Mouse (Mus musculus) layer of hippocampus, adult 8-10 months (tissue): ENCODE measurements around the gene Plxna4. TPM values are rescaled to one million over a fixed set of nuclear protein-coding genes. Genes with fewer than 3 reads are reported as not detected.

Experiments
- DNase-seq, 2 experiments: peaks; one replicate each; pipeline ENCODE4 v3.0.0; 2022; ENCODE audit warnings: low spot score in 2 of 2
- total RNA-seq, 4 experiments: library from RNA; stranded (reverse); gene quantifications; 2 replicates each; pipeline ENCODE4 v1.2.4; 2022

The Plxna4 gene
- total RNA-seq, 4 experiments from 2014 or later, result 93.0 to 116 (median 107) TPM

- peak; percentile 32 to 38 for DNase-seq
Observed at GRCm38 (mm10) chr6:32479193-32479758, 108.7 kb downstream of the Plxna4 start.

- no peak for DNase-seq
Observed at GRCm38 (mm10) chr6:32475958-32476357, 112.0 kb downstream of the Plxna4 start.

- no peak for DNase-seq
Observed at GRCm38 (mm10) chr6:32472062-32472461, 115.9 kb downstream of the Plxna4 start.

DNA sequence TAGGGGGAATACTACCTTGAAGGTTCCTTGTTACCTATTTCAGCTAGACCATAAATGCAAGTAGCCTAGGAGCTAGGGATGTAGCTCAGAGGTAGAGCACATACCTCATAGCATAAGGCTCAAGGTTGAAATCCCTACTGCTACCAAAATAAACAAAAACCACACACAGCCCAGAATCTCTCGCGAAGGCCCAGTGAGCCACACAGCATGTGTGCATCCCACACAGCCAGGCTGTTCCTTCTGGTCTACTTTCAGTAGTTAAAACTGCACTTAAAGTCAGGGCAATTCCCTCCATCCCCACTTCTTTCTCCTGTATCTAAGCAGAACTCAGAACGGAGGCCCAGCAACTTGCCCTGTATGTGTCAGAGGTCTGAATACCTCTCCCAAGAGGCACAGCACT is 116.4 kb downstream of the Plxna4 start:
- DNase-seq, result peak in 1 of 2 experiments; percentile 58

- DNase-seq, result no peak
Observed at GRCm38 (mm10) chr6:32469196-32469595, 118.8 kb downstream of the Plxna4 start.

GRCm38 (mm10) chr6:32465129-32465528 is 122.9 kb downstream of the Plxna4 start:
- DNase-seq, result no peak

GRCm38 (mm10) chr6:32464637-32465036 is 123.4 kb downstream of the Plxna4 start:
- no peak for DNase-seq

DNA sequence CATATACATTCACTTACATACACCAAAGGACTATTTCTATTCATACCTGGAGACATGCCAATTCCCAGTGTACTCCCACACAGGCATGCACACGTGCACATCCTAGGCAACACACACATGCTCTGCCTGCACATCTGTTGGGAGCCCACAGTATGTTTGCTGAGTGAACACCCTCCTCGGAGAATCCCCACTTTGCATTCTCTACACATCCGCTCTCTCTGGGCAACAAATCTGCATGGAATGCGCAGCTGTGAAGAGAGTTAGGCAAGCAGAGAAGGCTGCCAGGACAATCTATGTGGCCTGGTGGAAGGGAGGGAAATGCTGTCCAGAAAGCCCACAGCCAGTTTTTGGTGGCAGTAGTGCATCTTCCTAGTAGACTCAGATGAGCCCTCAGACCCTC is 123.9 kb downstream of the Plxna4 start:
- peak in 1 of 2 experiments; percentile 33 for DNase-seq

DNA sequence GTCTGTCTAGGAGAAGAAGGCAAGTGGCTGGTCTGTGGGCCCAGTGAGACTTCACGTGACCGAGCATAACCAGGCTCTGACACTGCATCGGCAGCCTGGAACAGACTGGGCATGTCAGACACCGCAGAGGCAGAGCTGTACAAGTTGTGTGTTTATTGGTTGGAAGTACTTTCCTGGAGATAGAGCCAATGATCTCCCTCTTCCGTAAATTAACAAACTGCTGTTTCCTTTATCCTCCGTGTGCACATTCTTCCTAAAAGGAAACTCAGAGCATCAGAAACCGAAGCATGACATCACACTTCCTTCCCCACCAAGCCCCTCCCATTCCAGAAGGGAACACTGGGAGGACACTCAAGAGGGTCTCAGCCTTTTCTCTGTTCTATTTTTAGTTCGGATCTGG is 127.6 kb downstream of the Plxna4 start:
- no peak for DNase-seq

GRCm38 (mm10) chr6:32456641-32457040 is 131.4 kb downstream of the Plxna4 start:
- DNase-seq, result peak in 1 of 2 experiments; percentile 37

DNA sequence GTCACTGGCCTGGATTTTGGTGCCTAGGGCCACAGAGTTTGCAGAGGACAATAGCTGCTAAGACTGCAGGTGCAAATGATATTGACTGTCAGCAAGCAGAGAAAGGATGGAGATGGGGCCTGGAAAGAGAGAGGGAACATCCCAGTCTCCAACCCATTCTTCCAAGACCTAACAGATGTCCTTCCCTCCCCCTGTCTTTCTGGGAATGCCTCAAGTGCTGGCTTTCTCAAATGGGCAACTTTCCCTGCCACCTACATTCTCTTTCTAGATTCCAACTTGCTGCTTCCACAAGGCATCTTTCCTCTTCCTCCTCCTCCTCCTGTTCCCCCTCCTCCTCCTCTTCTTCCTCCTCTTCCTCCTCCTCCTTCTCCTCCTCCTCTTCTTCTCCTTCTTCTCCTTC is 136.1 kb downstream of the Plxna4 start:
- peak in 1 of 2 experiments; percentile 33 for DNase-seq

GRCm38 (mm10) chr6:32449237-32449963 is 138.6 kb downstream of the Plxna4 start:
- DNase-seq, result no peak

DNA sequence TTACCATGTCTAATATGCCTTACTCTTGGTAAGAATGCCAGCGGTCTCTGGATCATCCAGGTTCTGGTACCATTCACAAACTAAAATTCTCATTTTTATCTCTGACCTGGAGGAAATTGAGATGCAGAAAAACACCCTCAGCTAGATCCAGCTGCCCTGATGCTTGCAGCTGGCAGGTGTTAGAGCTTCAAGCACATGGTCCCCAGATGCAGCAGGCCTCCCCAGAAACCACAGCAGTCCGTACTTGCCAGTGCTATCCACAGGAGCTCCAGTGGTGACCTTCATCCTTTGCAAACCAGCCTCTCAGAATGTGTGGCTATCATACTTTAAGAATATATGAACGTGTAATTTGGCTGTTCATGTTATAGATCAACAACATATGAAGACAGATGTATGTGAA is 139.2 kb downstream of the Plxna4 start:
- no peak for DNase-seq

DNA sequence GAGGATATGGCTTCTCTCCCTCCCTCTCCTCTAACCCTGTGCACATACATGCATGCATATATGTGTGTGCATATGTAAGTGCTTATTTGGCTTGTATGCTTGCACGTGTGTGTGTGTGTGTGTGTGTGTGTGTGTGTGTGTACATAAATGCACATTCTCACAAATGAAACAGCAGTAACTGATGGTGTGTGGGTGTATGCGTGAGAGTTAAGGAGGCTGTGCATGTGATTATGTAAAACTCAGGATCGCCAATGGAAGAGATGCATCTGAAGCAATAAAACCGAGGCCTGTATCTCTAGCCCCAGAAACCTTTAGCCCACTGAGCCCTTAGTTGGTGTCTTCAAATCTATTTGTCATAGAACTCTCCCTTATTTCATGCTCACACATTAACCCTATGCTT is 141.7 kb downstream of the Plxna4 start:
- DNase-seq, result no peak

- DNase-seq, result no peak
Observed at GRCm38 (mm10) chr6:32445246-32445645, 142.7 kb downstream of the Plxna4 start.

- DNase-seq, result no peak
Observed at GRCm38 (mm10) chr6:32444393-32444792, 143.6 kb downstream of the Plxna4 start.

DNA sequence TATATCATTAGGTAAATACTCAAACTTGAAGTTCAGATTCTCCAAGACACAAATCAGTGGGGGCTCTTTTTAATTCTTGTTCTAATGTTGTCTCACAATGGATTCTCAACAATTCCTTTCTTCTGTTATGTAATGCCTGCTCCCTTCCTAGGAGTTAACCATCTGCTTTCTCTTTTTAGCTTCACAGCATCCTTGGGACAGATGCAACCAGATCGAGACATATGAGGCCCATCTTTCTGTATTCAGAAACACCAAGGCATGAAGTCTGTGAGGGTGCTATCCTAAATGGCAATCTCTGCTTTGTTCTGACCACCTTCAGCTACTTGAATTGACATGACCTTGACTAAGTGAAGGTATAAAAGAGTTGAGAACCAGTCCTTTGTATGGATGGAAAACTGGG is 144.3 kb downstream of the Plxna4 start:
- no peak for DNase-seq

- no peak for DNase-seq
Observed at GRCm38 (mm10) chr6:32439434-32439833, 148.6 kb downstream of the Plxna4 start.

GRCm38 (mm10) chr6:32437219-32437618 is 150.8 kb downstream of the Plxna4 start:
- peak; percentile 30 to 44 for DNase-seq

DNA sequence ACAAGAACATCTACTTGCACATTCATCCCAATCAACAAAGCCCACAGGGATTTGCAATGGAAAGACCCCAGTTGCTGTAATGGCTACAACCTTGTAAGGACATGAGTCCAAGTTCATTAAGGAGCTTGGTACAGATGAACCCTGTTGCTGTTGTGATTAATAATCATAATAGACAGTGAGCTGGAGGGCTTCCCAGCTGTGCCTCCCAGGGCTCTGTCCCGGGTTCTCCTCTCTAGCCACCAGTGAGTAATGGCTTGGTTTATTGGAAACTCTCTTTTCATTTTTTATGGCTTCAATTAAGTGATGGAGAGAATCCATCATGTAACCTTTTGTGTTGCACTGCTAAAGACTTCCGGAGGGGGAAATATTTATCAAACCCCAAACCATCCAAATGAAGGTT is 164.9 kb downstream of the Plxna4 start:
- DNase-seq, result no peak

GRCm38 (mm10) chr6:32420610-32421009 is 167.4 kb downstream of the Plxna4 start:
- no peak for DNase-seq

GRCm38 (mm10) chr6:32417351-32417750 is 170.6 kb downstream of the Plxna4 start:
- DNase-seq, result no peak

DNA sequence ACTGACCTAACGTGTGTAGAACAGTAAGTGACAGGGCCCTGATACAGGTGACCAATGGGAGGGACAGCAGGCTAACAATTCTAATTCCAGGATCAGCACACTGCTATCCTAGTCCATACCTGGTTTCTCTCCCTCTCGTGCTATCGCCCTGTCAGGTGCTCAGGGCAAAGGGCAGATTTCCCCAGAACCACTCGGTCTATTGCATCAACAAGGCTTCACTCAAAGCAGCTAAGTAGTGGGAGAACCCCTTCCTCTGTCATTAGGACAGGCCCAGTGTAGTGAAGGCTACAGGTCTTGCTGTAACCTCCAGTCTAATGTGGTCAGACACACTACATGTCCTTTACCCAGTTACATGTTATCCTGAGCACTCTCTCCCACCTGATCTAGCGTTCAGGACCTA is 176.7 kb downstream of the Plxna4 start:
- no peak for DNase-seq
